Mouse (Mus musculus) 3T3-L1 (cell line): ENCODE data around the gene Msl1.

Experiments used
- DNase-seq: peaks from one replicate; pipeline ENCODE4 v3.0.0-alpha.2; 2015; ENCODE audit warnings: low read depth, low spot score

The Msl1 gene

DNA sequence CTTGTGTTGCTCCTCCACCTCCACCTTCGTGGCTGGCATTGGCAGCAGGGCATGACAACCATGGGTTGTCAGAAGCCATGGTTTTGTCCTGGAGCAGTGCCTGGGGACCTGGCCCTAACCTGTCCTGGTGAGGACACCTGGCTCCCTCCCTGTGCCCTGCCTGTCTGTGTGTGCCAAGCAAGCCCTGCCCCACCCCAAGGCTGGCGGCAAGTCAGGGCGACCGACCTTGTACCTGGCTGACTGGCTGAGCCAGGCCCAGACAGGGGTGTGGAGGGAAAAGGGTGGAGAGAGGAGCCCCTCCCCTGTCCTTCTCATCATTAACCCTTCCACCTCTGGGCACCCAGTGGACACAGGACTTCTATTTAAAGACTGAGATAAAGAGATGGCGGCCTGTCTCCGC is 44.1 kb downstream of the Msl1 start:
- DNase-seq: no peak

DNA sequence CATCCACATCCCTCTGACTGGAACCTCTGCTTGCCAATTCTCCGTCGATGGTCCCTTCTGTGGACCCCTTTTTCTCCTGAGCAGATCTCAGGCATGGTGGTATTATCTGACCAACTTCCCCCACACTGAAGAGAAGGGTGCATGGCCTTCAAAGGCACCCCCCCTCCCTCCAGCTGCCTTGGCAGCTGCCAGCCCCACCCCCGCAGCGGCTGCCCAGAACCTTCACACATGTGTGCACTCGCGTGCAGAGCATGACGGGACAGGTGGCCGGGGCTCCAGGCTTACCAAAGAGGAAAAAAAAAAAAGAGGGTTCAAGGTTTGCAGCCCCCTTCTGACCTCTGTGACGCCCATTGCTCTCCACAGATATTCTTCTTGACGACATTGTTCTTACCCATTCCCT is 44.6 kb downstream of the Msl1 start:
- no peak for DNase-seq

DNA sequence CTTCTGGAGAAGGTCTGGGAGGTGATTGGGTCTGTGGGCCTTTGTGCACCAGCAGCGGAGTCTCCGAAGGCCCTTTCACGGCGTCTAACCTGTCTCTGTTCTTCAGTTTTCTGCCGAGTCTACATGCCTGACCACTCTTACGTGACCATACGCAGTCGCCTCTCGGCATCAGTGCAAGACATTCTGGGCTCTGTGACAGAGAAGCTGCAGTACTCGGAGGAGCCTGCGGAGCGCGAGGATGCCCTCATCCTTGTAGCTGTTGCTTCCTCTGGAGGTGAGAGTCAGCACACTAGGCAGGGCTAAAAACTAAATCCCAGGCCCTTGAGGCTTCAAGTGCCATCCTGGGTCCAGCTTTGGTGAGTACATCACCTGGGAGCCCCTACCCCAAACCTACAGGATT is 50.7 kb downstream of the Msl1 start:
- DNase-seq: no peak

DNA sequence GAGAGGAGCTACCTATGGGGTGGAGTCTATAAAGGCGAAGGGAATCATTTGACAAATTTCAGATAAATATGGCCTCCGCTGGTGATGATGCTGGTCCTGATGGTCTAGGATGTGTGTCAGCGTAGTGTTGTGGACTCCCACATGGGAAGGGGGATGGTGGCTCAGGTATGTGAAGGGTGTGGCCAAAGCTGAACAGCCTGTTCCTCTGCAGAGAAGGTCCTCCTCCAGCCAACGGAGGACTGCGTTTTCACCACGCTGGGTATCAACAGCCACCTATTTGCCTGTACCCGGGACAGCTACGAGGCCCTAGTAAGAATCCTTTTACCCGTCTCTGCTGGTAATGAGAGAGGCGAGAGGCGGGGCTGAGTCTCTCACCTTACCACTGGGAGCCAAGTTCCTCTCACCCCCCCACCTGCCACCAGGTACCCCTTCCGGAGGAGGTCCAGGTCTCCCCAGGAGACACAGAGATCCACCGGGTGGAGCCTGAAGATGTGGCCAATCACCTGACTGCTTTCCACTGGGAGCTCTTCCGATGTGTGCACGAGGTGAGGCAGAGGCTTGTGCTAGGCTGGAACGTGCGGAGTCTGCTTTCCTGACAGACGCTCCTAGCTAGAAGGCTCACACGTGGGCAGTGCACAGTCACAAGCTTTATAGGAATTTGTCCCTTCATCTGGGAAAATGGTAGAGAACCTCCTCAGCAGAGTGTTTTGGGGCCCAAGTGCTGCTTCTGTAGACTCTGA is 51.7 kb downstream of the Msl1 start:
- no peak for DNase-seq

DNA sequence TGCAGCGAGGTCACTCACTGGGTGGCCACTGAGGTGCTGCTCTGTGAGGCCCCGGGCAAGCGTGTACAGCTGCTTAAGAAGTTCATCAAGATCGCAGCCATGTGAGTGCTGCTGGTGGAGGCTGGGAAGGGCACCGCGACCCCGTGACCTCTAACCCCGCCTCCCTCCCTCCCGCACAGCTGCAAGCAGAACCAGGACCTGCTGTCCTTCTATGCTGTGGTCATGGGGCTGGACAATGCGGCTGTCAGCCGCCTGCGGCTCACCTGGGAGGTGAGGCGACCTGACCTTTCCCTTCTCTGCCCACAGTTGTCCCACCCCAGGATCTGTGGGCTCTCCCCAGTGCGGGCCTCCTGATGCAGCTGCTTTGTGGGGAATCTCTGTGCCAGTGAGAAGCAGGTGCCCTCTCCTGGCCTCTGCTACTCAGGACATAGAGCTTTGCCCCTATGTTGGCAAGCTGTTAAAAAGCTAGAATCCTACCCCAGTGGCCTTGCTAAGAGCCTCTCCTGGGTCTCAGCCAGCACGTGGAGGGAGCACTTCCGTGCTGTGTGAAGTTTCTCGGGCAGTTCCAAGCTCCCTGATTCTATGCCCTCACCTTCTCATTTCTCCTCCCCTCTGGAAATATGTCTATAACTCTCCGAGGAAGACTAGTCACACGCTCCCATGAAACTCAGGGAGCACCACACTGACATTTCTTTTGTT is 54.0 kb downstream of the Msl1 start:
- DNase-seq: no peak

DNA sequence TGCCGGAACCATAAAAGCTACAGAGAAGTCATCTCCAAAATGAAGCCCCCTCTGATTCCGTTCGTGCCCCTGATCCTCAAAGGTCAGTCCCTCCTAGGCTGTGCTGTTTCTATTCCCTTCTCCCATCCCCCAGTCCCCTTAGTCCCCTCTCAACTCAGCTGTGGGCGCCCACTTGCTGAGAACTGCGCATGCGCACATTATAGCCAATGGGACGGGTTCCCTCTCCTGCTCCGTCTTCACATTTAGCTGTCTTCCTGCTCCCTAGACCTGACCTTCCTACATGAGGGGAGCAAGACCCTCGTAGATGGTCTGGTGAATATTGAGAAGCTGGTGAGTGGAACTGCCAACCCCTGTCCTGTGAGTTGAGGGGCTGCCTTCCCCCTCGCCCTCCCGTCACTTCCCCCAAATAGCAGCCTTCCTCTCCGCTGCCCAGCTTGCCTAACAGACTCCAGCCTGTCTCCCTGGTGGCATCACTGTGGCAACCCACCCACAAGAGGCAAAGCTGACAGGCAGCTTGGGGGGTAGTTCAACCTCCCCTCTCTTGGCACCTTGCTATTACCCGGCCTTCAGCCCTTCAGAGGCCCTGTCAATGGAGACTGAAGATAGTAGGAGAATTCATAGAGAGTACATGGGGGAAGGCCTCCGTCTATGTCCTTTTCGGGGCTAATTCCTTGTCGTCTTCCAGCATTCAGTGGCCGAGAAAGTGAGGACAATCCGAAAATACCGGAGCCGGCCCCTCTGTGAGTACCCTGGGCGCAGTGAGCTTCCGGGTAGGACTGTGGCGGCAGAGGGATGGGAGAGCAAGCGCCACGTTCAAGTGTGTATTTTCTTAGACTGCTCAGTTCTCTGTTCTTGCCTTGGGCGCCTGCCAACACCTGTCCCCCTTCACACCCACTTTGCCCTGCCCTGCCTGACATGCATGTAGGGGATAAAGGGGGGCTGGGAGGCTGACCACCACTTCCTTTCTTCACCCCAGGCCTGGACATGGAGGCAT is 55.1 kb downstream of the Msl1 start:
- DNase-seq: no peak

DNA sequence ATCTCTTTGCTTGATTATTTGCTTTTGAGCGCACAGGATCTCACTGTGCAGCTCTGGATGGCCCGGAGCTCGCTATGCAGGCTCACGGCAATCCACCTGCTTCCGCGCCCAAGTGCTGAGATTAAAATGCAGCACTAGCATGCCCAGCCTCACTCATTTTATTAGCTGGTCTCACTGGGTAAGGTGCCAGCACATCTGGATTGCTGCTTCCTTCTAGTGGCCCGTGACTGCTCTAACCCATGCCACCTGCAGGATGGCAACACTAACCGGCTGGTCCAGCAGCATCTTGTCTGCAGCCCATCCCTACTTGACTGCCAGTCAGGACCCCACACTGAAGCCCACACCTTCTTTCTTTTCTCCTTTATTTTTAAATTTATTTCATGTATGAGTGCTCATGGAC is 58.8 kb downstream of the Msl1 start:
- DNase-seq: no peak

DNA sequence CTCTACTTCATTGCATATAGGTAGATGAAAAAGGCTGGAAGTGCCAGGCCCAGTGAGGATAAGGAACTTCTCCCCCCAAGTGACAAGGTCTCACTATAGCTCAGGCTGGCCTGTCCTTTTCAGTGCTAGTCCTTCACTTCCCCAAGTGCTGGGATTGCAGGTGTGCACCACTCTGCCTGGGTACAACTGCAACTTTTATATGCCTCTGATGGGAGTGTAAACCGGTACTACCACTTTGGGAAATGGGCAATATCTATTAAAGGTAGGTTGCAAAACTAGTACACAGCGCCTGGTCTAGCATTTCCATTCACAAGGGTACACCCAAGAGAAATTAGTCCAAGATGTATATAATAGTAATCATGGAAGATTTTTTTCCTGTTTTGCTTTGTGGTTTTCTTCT is 59.3 kb downstream of the Msl1 start:
- no peak for DNase-seq
